In the genomic region with DNA sequence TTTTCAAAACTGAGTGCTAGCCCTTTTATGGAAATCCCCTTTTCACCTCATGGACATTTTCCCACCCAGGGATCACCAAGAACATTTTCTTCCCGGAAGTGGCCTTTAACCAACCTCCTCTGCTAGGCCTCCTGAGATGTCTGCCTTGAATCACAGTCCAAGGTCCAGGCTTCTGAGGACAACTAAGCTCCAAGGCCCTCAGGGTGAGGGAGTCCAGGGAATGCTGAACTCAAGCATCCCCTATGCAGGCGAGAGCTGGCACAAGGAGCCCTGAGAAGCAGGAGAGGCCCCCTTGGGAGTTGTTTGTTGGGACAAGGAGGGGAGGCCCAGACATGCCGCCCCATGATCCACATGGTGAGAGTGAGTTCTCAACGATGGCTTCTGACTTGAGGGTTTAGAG, we compare ENCODE assay signal across 23 mouse cellular contexts. TPM values are rescaled to one million over a fixed set of nuclear protein-coding genes. Genes with fewer than 3 reads are reported as not detected.
DNase-seq lines count a peak whose midpoint lies in the region; ATAC-seq and TF ChIP-seq lines count a peak whose summit lies in the region.
"Had no signal": no experiment of that assay in that cellular context is flagged by ENCODE, and none has a peak within 500 bp of the region (broad histone marks: within the 10 kb centered on the region; RNA-seq: fewer than 3 reads in every experiment).

No protein-coding gene starts in this region.

- ATAC-seq in forebrain, embryonic 13.5 days = no peak
- ATAC-seq in forebrain, embryonic 11.5 days (replicated peaks; ENCODE audit: low FRiP score) = no peak
- no peak for ATAC-seq in kidney, embryonic 16.5 days (ENCODE audit: low FRiP score, low TSS enrichment)
- peak; percentile 55 for ATAC-seq in intestine, postnatal 0 days
- no peak for ATAC-seq in liver, embryonic 11.5 days (replicated peaks; ENCODE audit: low FRiP score)
- ATAC-seq: CD4-positive, CD25-positive, alpha-beta regulatory T cell, adult 4 months; liver, embryonic 12.5 days; Patski had no signal

- no peak for TF ChIP-seq CTCF in intestine, postnatal 0 days (IDR thresholded peaks at IDR 0.05; ENCODE audit: low read depth)
- no peak for TF ChIP-seq CTCF in small intestine, adult 2 months (IDR thresholded peaks at IDR 0.05; ENCODE audit: extremely low read depth, insufficient read length, insufficient replicate concordance, low read depth, low read length)

- 77% methylated on average over 4 of the region's 4 CpGs for WGBS in forebrain, embryonic 13.5 days
- 79% methylated on average over 4 of the region's 4 CpGs for WGBS in forebrain, embryonic 11.5 days
- WGBS in kidney, embryonic 16.5 days = 71% methylated on average over 4 of the region's 4 CpGs
- 42% methylated on average over 4 of the region's 4 CpGs for WGBS in intestine, postnatal 0 days
- WGBS in small intestine, adult 2 months = 29% methylated on average over 4 of the region's 4 CpGs
- WGBS in liver, embryonic 11.5 days = 68% methylated on average over 4 of the region's 4 CpGs

- no peaks in the 10 kb centered on the region for H3K36me3 ChIP-seq in forebrain, embryonic 13.5 days (ENCODE audit: poor library complexity, severe bottlenecking)
- H3K36me3 ChIP-seq in forebrain, embryonic 11.5 days (ENCODE audit: control insufficient read depth, insufficient read depth, low read length) = no peaks in the 10 kb centered on the region
- H3K36me3 ChIP-seq in kidney, embryonic 16.5 days (ENCODE audit: insufficient read depth, low read length) = no peaks in the 10 kb centered on the region
- no peaks in the 10 kb centered on the region for H3K36me3 ChIP-seq in intestine, postnatal 0 days (ENCODE audit: control insufficient read depth, insufficient read depth)
- no peaks in the 10 kb centered on the region for H3K36me3 ChIP-seq in small intestine, adult 2 months (ENCODE audit: control insufficient read depth, insufficient read depth, low read length)
- H3K36me3 ChIP-seq in liver, embryonic 11.5 days (ENCODE audit: control insufficient read depth, insufficient read depth, low read length) = no peaks in the 10 kb centered on the region
- H3K36me3 ChIP-seq: forebrain, embryonic 12.5 days; heart, embryonic 15.5 days; liver, embryonic 12.5 days; midbrain, embryonic 15.5 days; neural tube, embryonic 15.5 days had no signal

- H3K4me1 ChIP-seq in forebrain, embryonic 13.5 days = peaks cover 23% of the 10 kb centered on the region
- H3K4me1 ChIP-seq in forebrain, embryonic 11.5 days (replicated peaks; ENCODE audit: control insufficient read depth, insufficient read depth, low read length) = peaks cover 4% of the 10 kb centered on the region; the same call in 1 of the 2 replicates
- H3K4me1 ChIP-seq in kidney, embryonic 16.5 days (ENCODE audit: insufficient read depth, low read length) = peaks cover 8% of the 10 kb centered on the region; the same call in 1 of the 2 replicates
- peaks cover 11% of the 10 kb centered on the region; the same call in 1 of the 2 replicates for H3K4me1 ChIP-seq in intestine, postnatal 0 days (replicated peaks; ENCODE audit: control insufficient read depth, insufficient read depth, low read length)
- peaks cover 48% of the 10 kb centered on the region for H3K4me1 ChIP-seq in small intestine, adult 2 months (ENCODE audit: control insufficient read depth, insufficient read depth, insufficient read length, low read length)
- H3K4me1 ChIP-seq in liver, embryonic 11.5 days (replicated peaks; ENCODE audit: control insufficient read depth, insufficient read depth, low read length) = no peaks in the 10 kb centered on the region
- H3K4me1 ChIP-seq: heart, embryonic 15.5 days had no signal

- no peak overlapping the region for H3K4me2 ChIP-seq in forebrain, embryonic 13.5 days
- no peak overlapping the region for H3K4me2 ChIP-seq in forebrain, embryonic 11.5 days (ENCODE audit: low read depth, low read length, severe bottlenecking)
- H3K4me2 ChIP-seq in kidney, embryonic 16.5 days (replicated peaks; ENCODE audit: low read depth, low read length) = no peak overlapping the region
- peak overlapping the region; percentile 38 for H3K4me2 ChIP-seq in intestine, postnatal 0 days (replicated peaks; ENCODE audit: low read depth)
- H3K4me2 ChIP-seq in liver, embryonic 11.5 days = no peak overlapping the region
- H3K4me2 ChIP-seq: heart, embryonic 15.5 days; liver, embryonic 12.5 days; midbrain, embryonic 15.5 days; neural tube, embryonic 15.5 days had no signal

- TF ChIP-seq POLR2A in small intestine, adult 2 months (IDR thresholded peaks at IDR 0.05; ENCODE audit: low read depth, low read length) = peak; percentile 54; the same call in 1 of the 2 replicates

- H3K9ac ChIP-seq in forebrain, embryonic 13.5 days = no peak overlapping the region
- H3K9ac ChIP-seq in forebrain, embryonic 11.5 days (ENCODE audit: low read length) = no peak overlapping the region
- H3K9ac ChIP-seq in kidney, embryonic 16.5 days (replicated peaks; ENCODE audit: low read length) = no peak overlapping the region
- no peak overlapping the region for H3K9ac ChIP-seq in intestine, postnatal 0 days (ENCODE audit: low read depth, low read length)
- H3K9ac ChIP-seq in liver, embryonic 11.5 days (ENCODE audit: low read depth, low read length) = no peak overlapping the region
- H3K9ac ChIP-seq: forebrain, embryonic 12.5 days; heart, embryonic 15.5 days; liver, embryonic 12.5 days; midbrain, embryonic 15.5 days; neural tube, embryonic 15.5 days had no signal

- H3K27ac ChIP-seq in forebrain, embryonic 13.5 days = peak overlapping the region; percentile 48
- no peak overlapping the region for H3K27ac ChIP-seq in forebrain, embryonic 11.5 days (ENCODE audit: low read depth, low read length)
- H3K27ac ChIP-seq in kidney, embryonic 16.5 days (ENCODE audit: low read length) = no peak overlapping the region
- H3K27ac ChIP-seq in intestine, postnatal 0 days (ENCODE audit: low read depth, low read length) = peak overlapping the region; percentile 93
- peak overlapping the region; percentile 95 for H3K27ac ChIP-seq in small intestine, adult 2 months (ENCODE audit: insufficient read depth, low read depth, low read length)
- H3K27ac ChIP-seq in liver, embryonic 11.5 days (ENCODE audit: low read depth, low read length) = no peak overlapping the region
- H3K27ac ChIP-seq: heart, embryonic 15.5 days; liver, embryonic 12.5 days; midbrain, embryonic 15.5 days; neural tube, embryonic 15.5 days had no signal

- H3K27me3 ChIP-seq in forebrain, embryonic 13.5 days = 0 out of 2 replicates have a peak, but pooled peaks cover 2% of the 10 kb centered on the region
- no peaks in the 10 kb centered on the region for H3K27me3 ChIP-seq in forebrain, embryonic 11.5 days (ENCODE audit: control insufficient read depth, insufficient read depth, low read length)
- H3K27me3 ChIP-seq in kidney, embryonic 16.5 days (ENCODE audit: insufficient read depth, low read length) = no peaks in the 10 kb centered on the region; the same call in 1 of the 2 replicates
- no peaks in the 10 kb centered on the region for H3K27me3 ChIP-seq in intestine, postnatal 0 days (replicated peaks; ENCODE audit: control insufficient read depth, insufficient read depth, low read length)
- H3K27me3 ChIP-seq in small intestine, adult 2 months (ENCODE audit: control insufficient read depth, insufficient read depth, low read length) = no peaks in the 10 kb centered on the region
- H3K27me3 ChIP-seq in liver, embryonic 11.5 days (replicated peaks; ENCODE audit: control insufficient read depth, insufficient read depth, low read length) = no peaks in the 10 kb centered on the region
- H3K27me3 ChIP-seq: heart, embryonic 15.5 days; liver, embryonic 12.5 days; midbrain, embryonic 15.5 days; neural tube, embryonic 15.5 days; Patski had no signal

- DNase-seq in forebrain, embryonic 11.5 days (ENCODE audit: low spot score) = no peak
- peak; percentile 53 to 66 for DNase-seq in kidney, adult 8-10 months
- no peak for DNase-seq in liver, embryonic 11.5 days (ENCODE audit: low spot score)
- DNase-seq in cerebellum, postnatal 4 days (ENCODE audit: low spot score in 2 of 2) = no peak
- DNase-seq: adrenal gland, adult 8-10 months; cerebellum, postnatal 14 days; gastrocnemius, postnatal 14 days; lung, adult 2 months; thymus, adult 18-20 months; thymus, postnatal 4 days had no signal

- no peaks in the 10 kb centered on the region for H3K9me3 ChIP-seq in forebrain, embryonic 13.5 days (replicated peaks)
- H3K9me3 ChIP-seq in forebrain, embryonic 11.5 days (ENCODE audit: control insufficient read depth, low read length) = no peaks in the 10 kb centered on the region
- no peaks in the 10 kb centered on the region for H3K9me3 ChIP-seq in kidney, embryonic 16.5 days (ENCODE audit: low read length)
- H3K9me3 ChIP-seq in intestine, postnatal 0 days (ENCODE audit: control insufficient read depth) = no peaks in the 10 kb centered on the region
- H3K9me3 ChIP-seq in liver, embryonic 11.5 days (ENCODE audit: control insufficient read depth, low read length) = no peaks in the 10 kb centered on the region
- H3K9me3 ChIP-seq: forebrain, embryonic 12.5 days; heart, embryonic 15.5 days; liver, embryonic 12.5 days; megakaryocyte, embryonic 14.5 days; midbrain, embryonic 15.5 days; neural tube, embryonic 15.5 days had no signal

- no peak overlapping the region for H3K4me3 ChIP-seq in forebrain, embryonic 13.5 days
- no peak overlapping the region for H3K4me3 ChIP-seq in forebrain, embryonic 11.5 days (ENCODE audit: low read depth, low read length)
- H3K4me3 ChIP-seq in kidney, embryonic 16.5 days (ENCODE audit: low read length) = no peak overlapping the region
- H3K4me3 ChIP-seq in intestine, postnatal 0 days (ENCODE audit: low read depth, low read length) = no peak overlapping the region
- peak overlapping the region; percentile 39 for H3K4me3 ChIP-seq in small intestine, adult 2 months (ENCODE audit: low read depth, low read length)
- H3K4me3 ChIP-seq in liver, embryonic 11.5 days (ENCODE audit: low read depth, low read length) = no peak overlapping the region
- H3K4me3 ChIP-seq: forebrain, embryonic 12.5 days; heart, embryonic 15.5 days; liver, embryonic 12.5 days; megakaryocyte, embryonic 14.5 days; midbrain, embryonic 15.5 days; neural tube, embryonic 15.5 days had no signal

RNA-seq across cellular contexts. Expression of a gene that starts 7.1 kb away (rescaled TPM):
- polyA plus RNA-seq in forebrain, embryonic 13.5 days (2015; fragmentation: Nextera tagmentation; extraction: Ambion mirVana) = not detected in 2 replicates
- polyA plus RNA-seq in forebrain, embryonic 11.5 days (2014; fragmentation: Nextera tagmentation; extraction: Ambion mirVana) = not detected in 2 replicates
- polyA plus RNA-seq in kidney, embryonic 16.5 days (2015; fragmentation: Nextera tagmentation; extraction: Ambion mirVana) = not detected in 2 replicates
- 475 and 488 TPM in 2 replicates for polyA plus RNA-seq in intestine, postnatal 0 days (2015; fragmentation: Nextera tagmentation; extraction: Ambion mirVana)
- 127 and 351 TPM in 2 replicates for polyA plus RNA-seq in small intestine, adult 2 months (2012; rRNA removed)
- not detected in 2 replicates for polyA plus RNA-seq in liver, embryonic 11.5 days (2014; fragmentation: Nextera tagmentation; extraction: Ambion mirVana)
- polyA plus RNA-seq: CD4-positive, CD25-positive, alpha-beta regulatory T cell, adult 4 months; forebrain, embryonic 12.5 days; heart, embryonic 15.5 days; limb, embryonic 11.5 days; liver, embryonic 12.5 days; lung, adult 2 months; neural tube, embryonic 15.5 days; Patski had no signal

RNA-seq across cellular contexts. Expression of a gene that starts 25.7 kb away (rescaled TPM):
- polyA plus RNA-seq in forebrain, embryonic 13.5 days (2015; fragmentation: Nextera tagmentation; extraction: Ambion mirVana) = 222 and 225 TPM in 2 replicates
- 222 and 238 TPM in 2 replicates for polyA plus RNA-seq in forebrain, embryonic 11.5 days (2014; fragmentation: Nextera tagmentation; extraction: Ambion mirVana)
- 170 and 171 TPM in 2 replicates for polyA plus RNA-seq in kidney, embryonic 16.5 days (2015; fragmentation: Nextera tagmentation; extraction: Ambion mirVana)
- polyA plus RNA-seq in intestine, postnatal 0 days (2015; fragmentation: Nextera tagmentation; extraction: Ambion mirVana) = 157 and 172 TPM in 2 replicates
- 6.6 and 11.3 TPM in 2 replicates for polyA plus RNA-seq in small intestine, adult 2 months (2012; rRNA removed)
- 154 and 167 TPM in 2 replicates for polyA plus RNA-seq in liver, embryonic 11.5 days (2014; fragmentation: Nextera tagmentation; extraction: Ambion mirVana)

Comparison
In these comparisons a context has a peak if more than half of its experiments do, and no peak if none do; other contexts are left out.
1. H3K27ac ChIP-seq: peak in forebrain, embryonic 13.5 days (single experiment), intestine, postnatal 0 days (single experiment) and small intestine, adult 2 months (single experiment); none in forebrain, embryonic 11.5 days (single experiment), kidney, embryonic 16.5 days (single experiment) and liver, embryonic 11.5 days (single experiment).
2. DNase-seq: peak in kidney, adult 8-10 months (2 of 2); none in forebrain, embryonic 11.5 days (single experiment), liver, embryonic 11.5 days (single experiment) and cerebellum, postnatal 4 days (0 of 2).
3. RNA of a gene that starts 7.1 kb away (polyA plus RNA-seq): 475 to 488 TPM in intestine, postnatal 0 days and 127 to 351 TPM in small intestine, adult 2 months; not detected in kidney, embryonic 16.5 days, not detected in forebrain, embryonic 13.5 days, not detected in forebrain, embryonic 11.5 days and not detected in liver, embryonic 11.5 days; every median in the first group is over 100 times any median in the second.
4. RNA of a gene that starts 25.7 kb away (polyA plus RNA-seq): 222 to 225 TPM in forebrain, embryonic 13.5 days, 222 to 238 TPM in forebrain, embryonic 11.5 days, 157 to 172 TPM in intestine, postnatal 0 days, 170 to 171 TPM in kidney, embryonic 16.5 days and 154 to 167 TPM in liver, embryonic 11.5 days; 6.6 to 11.3 TPM in small intestine, adult 2 months; every median in the first group is over 10 times any median in the second.